Mouse (Mus musculus) cerebellum, postnatal 36 days (tissue): ENCODE results near the gene Akain1.

Experiments used
- DNase-seq, 2 experiments: peaks; one replicate each; pipeline ENCODE4 v3.0.0; 2021 to 2022; ENCODE audit warnings: mixed read lengths in 2 of 2

Akain1 gene

GRCm38 (mm10) chr17:69438990-69439491 lies at the start of gene Akain1:
Akain1 (plus strand) TSS chr17:69439326.
- DNase-seq, result peak; percentile 56 to 68

GRCm38 (mm10) chr17:69396147-69397033 lies 42.7 kb upstream of the Akain1 start:
- DNase-seq, result no peak

- no peak for DNase-seq
These were observed 42.0 kb upstream of the Akain1 start for GRCm38 (mm10) chr17:69397163-69397562.

GRCm38 (mm10) chr17:69398092-69398491 lies 41.0 kb upstream of the Akain1 start:
- DNase-seq, result no peak

GRCm38 (mm10) chr17:69401146-69401545 lies 38.0 kb upstream of the Akain1 start:
- no peak for DNase-seq

- no peak for DNase-seq
These were observed 23.0 kb upstream of the Akain1 start for GRCm38 (mm10) chr17:69416163-69416562.

GRCm38 (mm10) chr17:69416920-69417661 lies 22.0 kb upstream of the Akain1 start:
- DNase-seq, result peak; percentile 96 to 98

GRCm38 (mm10) chr17:69417724-69418373 lies 21.3 kb upstream of the Akain1 start:
- no peak for DNase-seq

GRCm38 (mm10) chr17:69421592-69421991 lies 17.5 kb upstream of the Akain1 start:
- DNase-seq, result no peak

GRCm38 (mm10) chr17:69437836-69438235 lies 1.3 kb upstream of the Akain1 start:
- DNase-seq, result no peak

- DNase-seq, result peak in 1 of 2 experiments; percentile 5
These were observed 640 bp upstream of the Akain1 start for GRCm38 (mm10) chr17:69438486-69438885.

GRCm38 (mm10) chr17:69439571-69440480 lies 700 bp downstream of the Akain1 start:
- DNase-seq, result peak; percentile 59 to 63

- no peak for DNase-seq
These were observed 1.9 kb downstream of the Akain1 start for GRCm38 (mm10) chr17:69441041-69441440.

- DNase-seq, result no peak
These were observed 9.6 kb downstream of the Akain1 start for GRCm38 (mm10) chr17:69448679-69449078.

- no peak for DNase-seq
These were observed 22.6 kb downstream of the Akain1 start for GRCm38 (mm10) chr17:69461680-69462079.

GRCm38 (mm10) chr17:69463037-69463436 lies 23.9 kb downstream of the Akain1 start:
- DNase-seq, result no peak

GRCm38 (mm10) chr17:69471171-69471570 lies 32.0 kb downstream of the Akain1 start:
- DNase-seq, result no peak

GRCm38 (mm10) chr17:69472401-69472800 lies 33.3 kb downstream of the Akain1 start:
- no peak for DNase-seq

GRCm38 (mm10) chr17:69474084-69474483 lies 35.0 kb downstream of the Akain1 start:
- DNase-seq, result no peak

GRCm38 (mm10) chr17:69475423-69475822 lies 36.3 kb downstream of the Akain1 start:
- DNase-seq, result peak; percentile 47 to 58

GRCm38 (mm10) chr17:69477526-69477925 lies 38.4 kb downstream of the Akain1 start:
- no peak for DNase-seq

- DNase-seq, result no peak
These were observed 40.1 kb downstream of the Akain1 start for GRCm38 (mm10) chr17:69479261-69479660.
